Mouse (Mus musculus): ENCODE measurements around the gene Gm5169.
"Not testable (repeated sequence)": the region's sequence is repeated elsewhere in the genome, so short reads cannot be mapped to it uniquely, and the experiment has no call there.

Gm5169 gene

GRCm38 (mm10) chrX:25301355-25301754, at the start of gene Gm5169:
TSS of gene Gm5169 (minus strand) at chrX:25301455.
- DNase-seq (ENCODE audit: low spot score): not testable (repeated sequence)

- not testable (repeated sequence) for DNase-seq (ENCODE audit: low spot score)
Measured at GRCm38 (mm10) chrX:25347424-25347823, 46.2 kb upstream of the Gm5169 start.
